Mouse (Mus musculus) c-Kit-positive CD71-positive TER-119-positive erythroid progenitor cells, embryonic 14.5 days (primary cell): Measurements from ENCODE around the gene Nrde2.

Experiments
- DNase-seq: peaks from one replicate; pipeline ENCODE4 v3.0.0-alpha.2; 2013; ENCODE audit warnings: low spot score

Nrde2 gene

GRCm38 (mm10) chr12:100178898-100179440, 19.5 kb upstream of the Nrde2 start:
- DNase-seq, result no peak

GRCm38 (mm10) chr12:100176469-100177056, 17.1 kb upstream of the Nrde2 start:
- no peak for DNase-seq

- DNase-seq, result no peak
These were observed 13.0 kb upstream of the Nrde2 start for GRCm38 (mm10) chr12:100172481-100172880.

DNA sequence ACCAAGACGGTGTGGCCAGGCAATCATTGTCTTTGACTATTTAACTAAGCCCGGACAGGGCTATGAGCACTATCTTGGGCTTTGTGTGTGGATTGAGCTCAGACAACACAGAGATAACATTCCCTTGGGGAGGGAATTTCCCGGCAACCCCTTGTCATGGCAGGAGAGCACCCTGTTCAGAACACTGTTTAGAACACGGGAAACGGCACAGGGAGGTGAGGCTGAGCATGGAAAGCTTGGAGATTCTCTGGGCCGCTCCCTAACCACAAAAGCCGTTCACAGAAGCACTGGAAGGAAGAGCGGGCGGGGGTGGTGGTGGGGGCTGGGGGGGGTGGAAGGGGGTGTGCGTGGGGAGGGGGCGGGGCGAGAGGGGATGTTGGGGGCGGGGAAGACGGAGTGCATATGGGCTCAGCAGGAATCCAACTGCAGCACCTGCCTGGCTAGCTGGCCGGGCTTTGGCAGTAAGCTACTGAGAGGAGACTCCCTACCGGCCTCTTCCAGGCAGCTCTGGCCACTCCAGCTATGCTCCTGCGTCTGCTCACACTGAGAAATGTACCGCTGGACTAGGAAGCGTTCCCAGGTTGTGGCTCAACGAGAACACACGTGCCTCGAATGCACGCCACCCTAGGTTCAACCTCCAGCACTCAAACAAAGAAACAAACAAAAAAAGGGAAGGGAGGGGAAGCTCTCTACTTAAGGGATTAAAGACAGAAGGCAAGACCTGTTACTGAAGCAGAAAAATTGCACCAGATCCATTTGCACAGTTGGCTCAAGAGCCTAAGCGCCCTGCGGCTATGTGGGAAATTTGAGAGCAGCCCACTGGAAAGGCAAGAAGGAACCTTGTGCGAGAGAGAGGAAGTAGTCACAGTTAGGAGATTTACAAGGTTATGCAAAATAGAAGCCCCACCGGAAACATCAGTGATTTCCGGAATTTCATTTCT, 8.7 kb upstream of the Nrde2 start:
- DNase-seq, result no peak

- DNase-seq, result no peak
These were observed 8.0 kb upstream of the Nrde2 start for GRCm38 (mm10) chr12:100167502-100167901.

- DNase-seq, result no peak
These were observed 7.5 kb upstream of the Nrde2 start for GRCm38 (mm10) chr12:100166939-100167338.

DNA sequence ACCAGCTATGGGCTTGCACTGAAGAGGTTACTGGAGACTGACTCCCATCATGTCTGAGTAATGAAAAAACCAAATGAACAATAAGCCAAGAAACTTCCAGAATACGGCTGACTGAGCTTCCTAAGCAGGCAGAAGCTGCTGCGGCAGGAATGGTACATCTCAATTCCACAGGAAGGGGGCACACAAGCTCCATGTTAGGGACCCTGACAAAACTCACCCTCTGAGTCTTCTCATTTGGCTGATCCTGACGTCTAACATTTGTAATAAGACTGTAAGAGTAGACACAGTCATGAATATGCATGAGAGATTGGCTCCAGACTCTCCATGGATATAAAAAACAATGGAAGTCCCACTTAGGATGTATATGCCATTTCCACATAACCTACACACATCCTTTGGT, 6.7 kb upstream of the Nrde2 start:
- DNase-seq, result no peak

DNA sequence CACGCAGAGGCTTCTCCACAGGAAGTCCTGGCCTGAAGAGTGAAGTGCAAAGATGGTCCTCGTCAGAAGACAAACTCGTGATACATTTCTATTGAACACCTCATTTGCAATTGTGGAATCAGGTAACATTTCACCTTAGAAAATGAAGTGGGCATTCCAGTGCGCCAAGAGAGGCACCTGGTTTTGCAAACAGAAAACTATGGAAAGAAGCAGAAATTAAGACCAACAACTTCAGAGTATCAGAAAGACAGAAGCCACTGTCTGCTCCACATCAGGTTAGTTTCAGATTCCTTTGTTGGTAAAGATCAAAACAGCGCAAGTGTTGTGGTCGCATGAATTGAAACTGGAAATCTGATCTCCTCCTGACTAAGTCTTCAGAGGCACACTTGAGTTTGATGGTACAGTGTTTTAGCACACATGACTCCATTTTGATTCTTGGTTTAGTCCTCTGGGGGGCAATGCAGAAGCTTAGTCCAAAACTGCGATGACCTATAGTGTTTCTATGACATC, 5.6 kb upstream of the Nrde2 start:
- no peak for DNase-seq

DNA sequence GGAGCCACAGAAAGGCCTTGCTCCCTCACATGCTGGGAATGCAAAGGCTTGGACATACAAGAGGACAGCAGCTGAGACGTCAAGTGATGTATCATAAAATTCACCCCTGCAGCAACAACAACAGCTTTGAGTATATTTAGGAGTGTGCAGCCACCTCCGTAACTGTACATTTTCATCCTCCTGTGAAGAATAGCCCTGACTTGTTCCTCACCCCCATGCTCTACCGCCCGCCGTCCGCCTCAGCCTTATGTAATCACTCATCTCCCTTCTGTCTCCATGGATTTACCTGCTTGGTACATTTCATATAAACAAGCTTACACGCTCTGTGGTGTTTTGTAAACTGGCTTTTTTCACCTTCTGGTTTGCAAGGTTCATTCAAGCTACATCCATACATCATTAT, 7.0 kb downstream of the Nrde2 start:
- no peak for DNase-seq

- no peak for DNase-seq
These were observed 15.2 kb downstream of the Nrde2 start for GRCm38 (mm10) chr12:100144269-100144668.

DNA sequence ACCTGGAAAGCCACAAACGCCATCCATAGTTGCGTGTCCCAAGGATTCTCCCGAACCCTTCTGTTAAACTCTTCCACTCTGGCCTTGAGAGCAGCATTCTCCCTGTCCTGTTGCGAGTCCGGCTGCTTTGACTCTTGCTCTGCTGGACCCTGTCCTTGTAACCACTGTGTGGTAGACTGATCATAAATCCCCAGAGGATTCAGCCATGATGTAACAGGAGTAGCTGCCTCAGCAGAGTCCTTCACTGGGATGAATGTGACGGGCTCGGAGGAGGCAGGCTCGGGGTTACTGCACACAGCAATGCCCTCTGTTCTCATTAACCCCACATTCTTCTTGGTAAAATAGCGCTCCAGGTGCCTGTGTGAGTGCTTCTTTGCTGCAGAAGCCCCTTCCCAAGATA, 15.7 kb downstream of the Nrde2 start:
- DNase-seq, result no peak

DNA sequence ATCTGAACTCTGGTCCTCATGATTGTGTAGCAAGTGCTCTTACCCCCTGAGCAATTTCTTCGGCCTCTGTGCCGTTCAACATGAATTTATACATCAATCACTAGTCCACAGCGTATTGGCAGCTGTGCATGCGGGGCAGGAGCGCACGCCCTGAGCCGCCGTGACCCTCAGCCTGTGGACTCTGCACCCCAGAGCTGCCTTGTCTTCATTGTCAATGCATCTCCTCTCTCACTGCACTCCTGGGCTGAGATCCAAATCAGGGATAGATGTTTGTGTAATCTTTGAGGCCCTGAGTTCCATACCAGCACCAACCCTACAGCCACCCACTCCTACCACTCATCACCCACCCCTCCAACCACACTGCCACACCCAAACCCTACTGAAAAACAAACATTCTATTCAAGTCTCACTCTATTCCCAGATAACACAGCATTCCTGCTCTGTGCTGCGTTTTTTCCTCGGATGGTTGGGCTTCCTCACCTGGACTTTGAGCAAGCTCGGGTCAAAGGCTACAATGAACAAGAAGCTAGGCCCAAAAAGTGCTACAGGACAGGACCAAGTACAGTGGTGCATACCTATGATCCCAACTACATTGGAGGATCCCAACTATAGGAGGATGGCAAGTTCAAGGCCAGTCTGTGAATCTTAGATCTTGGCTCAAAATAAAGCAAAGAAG, 16.5 kb downstream of the Nrde2 start:
- DNase-seq, result no peak

- no peak for DNase-seq
These were observed 24.3 kb downstream of the Nrde2 start for GRCm38 (mm10) chr12:100135117-100135516.

DNA sequence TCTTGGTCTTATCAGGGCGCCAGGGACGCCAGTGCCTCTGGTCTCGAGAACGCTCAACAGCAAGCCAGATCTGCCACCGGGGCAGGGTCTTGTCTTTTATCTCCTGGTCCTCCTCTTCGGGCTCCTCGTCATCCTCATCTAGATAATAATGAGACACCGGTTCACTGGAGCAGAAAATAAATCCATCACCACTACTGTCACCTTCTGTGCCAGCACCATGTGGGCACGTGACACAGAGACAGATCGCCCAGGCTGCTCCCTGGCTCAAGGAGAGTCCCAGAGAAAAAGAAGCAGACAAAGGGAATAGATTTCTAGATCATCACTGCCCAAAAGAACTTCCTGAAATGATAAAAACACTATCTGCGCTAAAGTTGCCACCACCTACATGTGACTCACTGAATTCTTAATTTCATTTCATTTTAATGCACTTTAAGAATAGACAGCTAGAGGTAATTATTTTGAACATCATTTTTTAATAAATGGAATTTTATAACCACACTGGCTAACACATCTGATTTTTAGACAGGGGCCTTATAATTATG, 25.0 kb downstream of the Nrde2 start:
- no peak for DNase-seq

- DNase-seq, result peak; percentile 48
These were observed 27.8 kb downstream of the Nrde2 start for GRCm38 (mm10) chr12:100131655-100132054.

GRCm38 (mm10) chr12:100131167-100131566, 28.3 kb downstream of the Nrde2 start:
- no peak for DNase-seq

DNA sequence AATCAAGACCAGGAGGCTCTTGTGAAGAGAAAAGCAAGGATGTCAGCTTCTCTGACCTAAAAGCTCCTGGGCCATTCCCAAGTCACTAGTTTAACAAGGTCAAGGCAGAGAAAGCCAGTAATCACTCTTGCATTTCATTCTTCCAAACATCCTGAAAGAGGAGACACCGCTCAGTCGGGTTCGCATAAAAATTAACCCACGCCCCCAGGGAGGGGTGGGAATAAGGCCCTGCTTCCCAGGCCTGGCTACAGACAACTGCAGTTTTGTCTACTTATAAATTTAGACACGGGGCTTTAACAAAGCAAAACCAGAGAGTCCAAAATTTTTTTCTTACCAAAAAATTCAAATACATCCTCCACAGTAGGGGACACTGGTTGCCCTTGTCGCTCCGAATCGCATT, 30.5 kb downstream of the Nrde2 start:
- no peak for DNase-seq

- DNase-seq, result no peak
These were observed 30.9 kb downstream of the Nrde2 start for GRCm38 (mm10) chr12:100128522-100128921.

DNA sequence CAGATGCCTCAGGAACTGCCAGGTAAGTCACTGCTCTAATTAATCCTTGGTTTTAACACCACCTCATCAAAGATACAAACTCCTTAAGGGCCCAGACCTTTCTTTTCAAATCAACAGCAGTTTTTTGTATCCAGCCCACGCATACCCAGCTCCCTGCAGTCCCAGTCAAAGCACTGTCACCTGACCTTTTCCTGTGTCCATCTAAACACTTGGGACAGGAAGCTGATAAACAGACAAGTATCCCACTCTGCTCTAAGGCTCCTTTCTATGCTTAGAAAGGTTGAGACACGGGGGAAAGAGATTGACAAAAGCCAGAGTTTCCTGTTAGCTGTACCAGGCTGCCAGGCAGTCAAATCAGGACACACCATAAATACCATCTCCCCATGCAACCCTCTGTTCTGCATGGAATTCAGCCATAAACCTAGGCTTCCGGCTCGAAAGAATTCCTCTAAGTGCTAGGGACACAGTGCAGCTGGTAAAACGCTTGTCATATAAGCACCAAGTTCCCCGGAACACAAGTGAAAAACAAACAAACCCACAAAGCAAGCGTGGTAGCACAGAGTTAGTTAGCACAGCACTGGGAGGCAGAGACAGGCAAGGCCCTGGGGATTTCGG, 31.5 kb downstream of the Nrde2 start:
- DNase-seq, result no peak

DNA sequence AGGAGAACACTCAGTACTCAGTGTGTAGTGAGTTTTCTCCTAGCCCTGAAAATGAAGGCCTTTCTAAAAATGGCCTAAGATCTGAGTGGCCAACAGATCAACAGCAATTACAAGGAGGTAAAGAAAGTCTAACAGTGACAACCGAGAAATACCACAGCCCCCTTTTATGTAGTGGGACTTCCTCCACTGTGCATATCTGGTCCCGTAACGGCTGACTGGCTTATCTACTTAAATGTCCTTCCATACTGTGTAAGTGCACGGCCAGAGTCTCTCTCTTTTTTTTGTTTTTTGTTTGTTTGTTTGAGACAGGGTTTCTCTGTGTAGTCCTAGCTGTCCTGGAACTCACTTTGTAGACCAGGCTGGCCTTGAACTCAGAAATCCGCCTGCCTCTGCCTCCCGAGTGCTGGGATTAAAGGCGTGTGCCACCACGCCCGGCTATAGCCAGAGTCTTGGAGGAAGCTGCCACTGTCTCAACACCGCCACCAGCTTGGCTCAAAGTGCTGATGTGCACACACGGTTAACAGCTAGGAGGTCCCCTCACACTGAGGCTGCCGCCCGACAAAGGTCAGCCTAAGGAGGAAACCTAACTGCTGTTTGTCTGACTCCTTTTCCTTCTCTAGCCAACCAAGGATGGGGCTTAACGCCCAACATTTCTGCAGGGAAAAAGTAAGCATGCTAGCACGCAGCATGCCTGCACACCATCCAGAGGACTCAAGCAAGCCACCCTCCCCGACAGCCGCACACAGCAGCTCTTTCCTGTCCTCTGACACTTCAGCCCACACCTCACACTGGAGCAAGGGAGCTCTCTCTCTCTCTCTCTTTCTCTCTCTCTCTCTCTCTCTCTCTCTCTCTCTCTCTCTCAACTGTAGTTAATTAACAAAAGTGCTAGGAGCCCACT, 32.2 kb downstream of the Nrde2 start:
- DNase-seq, result no peak
